Mouse (Mus musculus) CH12.LX (cell line): Measurements from ENCODE around the gene Smarca1.

ENCODE experiments used
- CTCF ChIP-seq, 2 experiments: IDR thresholded peaks in 1 of 2; conservative IDR thresholded peaks in 1 of 2; 2 replicates each; pipeline ENCODE4 v1.5.1; 2011 to 2012; ENCODE audit warnings: low read depth in 2 of 2, low read length in 2 of 2, improper control_type of control experiment in 1 of 2, inconsistent platforms in 1 of 2, mild to moderate bottlenecking in 1 of 2, moderate library complexity in 1 of 2
- EP300 ChIP-seq: IDR thresholded peaks from 2 replicates; pipeline ENCODE4 v1.6.1; 2011; ENCODE audit warnings: low read length, improper control_type of control experiment
- JUN ChIP-seq: IDR thresholded peaks from 2 replicates; pipeline ENCODE4 v1.6.1; 2011; ENCODE audit warnings: low read depth, mild to moderate bottlenecking, low read length, improper control_type of control experiment, moderate library complexity; ENCODE audit not compliant: insufficient read depth
- MAX ChIP-seq: IDR thresholded peaks from 2 replicates; pipeline ENCODE4 v1.6.1; 2011; ENCODE audit warnings: low read length, improper control_type of control experiment
- MEF2A ChIP-seq: IDR thresholded peaks from 2 replicates; pipeline ENCODE4 v1.6.1; 2014; ENCODE audit warnings: low read depth, mild to moderate bottlenecking, inconsistent platforms, low read length, improper control_type of control experiment, borderline replicate concordance
- NELFE ChIP-seq: IDR thresholded peaks from 2 replicates; pipeline ENCODE4 v1.6.1; 2011; ENCODE audit warnings: low read depth, low read length, improper control_type of control experiment
- POLR2A ChIP-seq: IDR thresholded peaks from 2 replicates; pipeline ENCODE4 v1.6.1; 2011; ENCODE audit warnings: low read depth, mild to moderate bottlenecking, improper control_type of control experiment, low read length
- POLR2AphosphoS2 ChIP-seq: IDR thresholded peaks from 2 replicates; pipeline ENCODE4 v1.6.1; 2011; ENCODE audit warnings: low read depth, low read length, improper control_type of control experiment
- RAD21 ChIP-seq: IDR thresholded peaks from 2 replicates; pipeline ENCODE4 v1.6.1; 2011; ENCODE audit warnings: low read depth, mild to moderate bottlenecking, low read length, improper control_type of control experiment, moderate library complexity
- ZMIZ1 ChIP-seq: IDR thresholded peaks from 2 replicates; pipeline ENCODE4 v1.6.1; 2012; ENCODE audit warnings: low read depth, mild to moderate bottlenecking, inconsistent platforms, low read length, improper control_type of control experiment

DNA sequence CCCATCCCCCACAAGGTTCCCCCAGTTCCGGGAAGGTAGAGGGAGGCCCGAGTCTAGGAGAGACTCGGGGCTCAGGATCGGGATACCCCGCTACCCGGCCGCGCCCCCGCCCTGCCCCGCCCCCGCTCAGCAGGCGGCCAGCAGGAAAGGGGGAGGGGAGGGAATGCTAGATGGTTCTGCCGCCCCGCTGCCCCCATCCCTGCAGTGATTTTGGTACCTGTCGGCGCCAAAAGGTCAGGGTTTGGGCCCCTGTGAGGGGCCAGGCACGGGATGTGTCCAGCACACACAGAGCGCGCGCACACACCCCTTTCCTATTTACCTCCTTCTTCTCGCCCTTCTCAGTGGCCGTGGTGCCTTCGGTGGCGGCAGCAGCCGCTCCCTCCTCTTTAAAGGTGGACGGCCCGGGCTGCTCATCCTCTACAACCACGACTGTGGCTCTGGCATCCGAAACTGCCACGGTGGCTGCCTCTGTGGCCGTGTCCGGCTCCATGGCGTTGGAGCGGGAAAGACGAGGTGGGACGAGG lies 805 bp downstream of the Smarca1 start:
- no peak for TF ChIP-seq POLR2AphosphoS2
- TF ChIP-seq ZMIZ1, result no peak
- no peak for TF ChIP-seq POLR2A
- no peak for TF ChIP-seq MAX
- TF ChIP-seq EP300, result no peak
- no peak for TF ChIP-seq RAD21
- TF ChIP-seq NELFE, result no peak
- TF ChIP-seq MEF2A, result no peak
- TF ChIP-seq CTCF (conservative IDR thresholded peaks at IDR 0.05 in 1 of 2, IDR thresholded peaks at IDR 0.05 in 1 of 2; ENCODE audit: low read depth in 2 of 2, low read length in 2 of 2), result no peak
- TF ChIP-seq JUN, result no peak
